Mouse (Mus musculus): ENCODE results near the gene Brap.
"Not testable (repeated sequence)": the region's sequence is repeated elsewhere in the genome, so short reads cannot be mapped to it uniquely, and the experiment has no call there.

- TF ChIP-seq POLR2A (IDR thresholded peaks at IDR 0.05; ENCODE audit: low read depth, low read length); CTCF (IDR thresholded peaks at IDR 0.05; ENCODE audit: extremely low read depth, insufficient read depth, insufficient read length, insufficient replicate concordance): not testable (repeated sequence)
Observed at GRCm38 (mm10) chr5:121631106-121631647, 29.2 kb upstream of the Brap start.

Data from spleen, adult 2 months (tissue).